Mouse (Mus musculus) liver, embryonic 11.5 days (tissue): ENCODE data around the gene Acad12. TPM values are rescaled to one million over a fixed set of nuclear protein-coding genes. Genes with fewer than 3 reads are reported as not detected.

Experiments
- ATAC-seq: fragments of 200-750 bp; cut with Nextera tagmentation; replicated peaks from 2 replicates; pipeline ENCODE4 v1.8.0; 2017; ENCODE audit warnings: moderate number of reproducible peaks, mild to moderate bottlenecking, moderate TSS enrichment, moderate library complexity; ENCODE audit not compliant: low FRiP score
- DNase-seq: peaks from one replicate; pipeline ENCODE4 v3.0.0-alpha.2; 2017; ENCODE audit warnings: low spot score
- H3K27ac ChIP-seq: fragments of 300-500 bp; sonication (generic); 2 replicates; pipeline ENCODE4 v1.5.1; 2014; ENCODE audit warnings: mild to moderate bottlenecking, low read depth, low read length, control low read depth
- H3K27me3 ChIP-seq: fragments of 300-500 bp; sonication (generic); replicated peaks from 2 replicates; pipeline ENCODE4 v1.6.1; 2014; ENCODE audit warnings: low read length, mixed read lengths; ENCODE audit not compliant: control insufficient read depth, insufficient read depth
- H3K36me3 ChIP-seq: fragments of 300-500 bp; sonication (generic); 2 replicates; pipeline ENCODE4 v1.6.1; 2014; ENCODE audit warnings: mild to moderate bottlenecking, low read length, moderate library complexity, mixed read lengths; ENCODE audit not compliant: control insufficient read depth, insufficient read depth
- H3K4me1 ChIP-seq: fragments of 300-500 bp; sonication (generic); replicated peaks from 2 replicates; pipeline ENCODE4 v1.6.1; 2014; ENCODE audit warnings: low read length, mixed read lengths; ENCODE audit not compliant: control insufficient read depth, insufficient read depth
- H3K4me2 ChIP-seq: fragments of 300-500 bp; sonication (generic); 2 replicates; pipeline ENCODE4 v1.6.1; 2014; ENCODE audit warnings: mild to moderate bottlenecking, control low read depth, moderate library complexity
- H3K4me3 ChIP-seq: fragments of 300-500 bp; sonication (generic); 2 replicates; pipeline ENCODE4 v1.5.1; 2014; ENCODE audit warnings: low read depth, low read length, control low read depth
- H3K9ac ChIP-seq: fragments of 300-500 bp; sonication (generic); 2 replicates; pipeline ENCODE4 v1.6.1; 2014; ENCODE audit warnings: low read depth, low read length, control low read depth
- H3K9me3 ChIP-seq: fragments of 300-500 bp; sonication (generic); 2 replicates; pipeline ENCODE4 v1.6.1; 2016; ENCODE audit warnings: low read length, inconsistent platforms, mixed read lengths; ENCODE audit not compliant: control insufficient read depth
- WGBS: fragments of 180-500 bp; shearing (Covaris S2); extraction: QIAGEN DNeasy Blood & Tissue Kit; methylation state at CpG from one replicate; pipeline ENCODE4 v1.1.7; 2014; 5-methylcytosine and 5-hydroxymethylcytosine counted together
- polyA plus RNA-seq: library from polyadenylated mRNA; unstranded; fragments of >200 nt; fragmentation: Nextera tagmentation; extraction: Ambion mirVana; gene quantifications from 2 replicates; pipeline ENCODE4 v1.2.1, GENCODE M21; 2014

Acad12 gene
- polyA plus RNA-seq, 1 experiment from 2014 or later: 3.0 TPM

- Histone ChIP-seq H3K36me3 (peaks cover 7% of the 10 kb centered on the region; the same call in 1 of the 2 replicates), H3K27ac (no peak overlapping the region), H3K4me3 (no peak overlapping the region), H3K9me3 (no peaks in the 10 kb centered on the region), H3K4me1 (peaks cover 16% of the 10 kb centered on the region), H3K27me3 (no peaks in the 10 kb centered on the region), H3K4me2 (no peak overlapping the region), H3K9ac (no peak overlapping the region)
- ATAC-seq (no peak), DNase-seq (no peak)
- WGBS: 89% methylated on average over 8 of the region's 8 CpGs
These were observed 36.8 kb downstream of the Acad12 start for GRCm38 (mm10) chr5:121581945-121582344.

DNA sequence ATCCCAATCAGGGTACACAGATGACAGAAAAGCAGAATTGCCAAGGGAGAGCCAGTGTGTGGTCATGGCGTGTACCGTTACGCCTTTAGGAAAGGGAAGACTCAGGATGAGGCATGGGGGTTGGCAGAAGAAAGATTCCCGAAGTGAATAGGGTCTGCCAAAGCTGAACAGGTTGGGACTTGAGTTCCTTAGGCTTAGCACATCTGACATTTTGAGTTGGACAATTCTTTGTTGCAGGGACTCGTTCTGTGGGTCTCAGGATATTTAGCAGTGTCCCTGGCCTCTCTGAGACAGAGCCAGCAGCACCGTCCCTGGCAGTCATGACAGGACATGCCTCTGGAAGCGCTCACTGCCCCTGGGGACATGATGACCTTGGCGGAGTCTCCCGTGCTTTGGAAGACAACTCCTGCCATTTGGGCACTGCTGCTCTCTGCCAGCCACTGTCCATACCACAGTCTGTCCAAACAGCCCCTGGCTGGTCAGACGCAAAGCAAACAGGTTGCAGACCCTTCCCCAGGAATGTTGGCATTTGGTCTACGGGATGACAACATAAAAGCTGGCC, 41.7 kb downstream of the Acad12 start:
- no peaks in the 10 kb centered on the region for H3K4me1 ChIP-seq
- H3K9me3 ChIP-seq: no peaks in the 10 kb centered on the region
- H3K4me3 ChIP-seq: no peak overlapping the region
- ATAC-seq: no peak
- no peaks in the 10 kb centered on the region for H3K27me3 ChIP-seq
- no peak overlapping the region for H3K27ac ChIP-seq
- WGBS: 89% methylated on average over 11 of the region's 11 CpGs
- no peak overlapping the region for H3K4me2 ChIP-seq
- H3K36me3 ChIP-seq: peaks cover 13% of the 10 kb centered on the region
- H3K9ac ChIP-seq: no peak overlapping the region
- no peak for DNase-seq

DNA sequence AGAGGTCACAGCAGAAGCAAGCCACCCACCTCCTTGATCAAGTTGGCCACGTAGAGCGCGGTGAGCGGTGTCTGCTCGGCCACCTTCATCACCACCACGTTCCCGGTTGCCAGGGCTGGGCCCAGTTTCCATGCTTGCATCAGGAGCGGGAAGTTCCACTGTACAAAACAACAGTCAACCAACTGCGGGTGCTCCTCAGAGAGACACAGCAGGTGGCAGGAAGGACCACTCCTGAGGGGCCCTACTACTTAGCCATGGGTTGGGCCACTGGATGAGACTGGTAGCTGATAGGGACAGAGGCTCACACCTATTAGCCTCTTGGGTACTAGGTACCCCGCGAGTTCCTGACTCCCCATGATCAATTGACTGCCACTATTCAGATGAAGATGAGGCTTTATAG, 42.9 kb downstream of the Acad12 start:
- no peak for ATAC-seq
- no peak overlapping the region for H3K9ac ChIP-seq
- WGBS: 93% methylated on average over 11 of the region's 11 CpGs
- no peak for DNase-seq
- H3K36me3 ChIP-seq: peaks cover 15% of the 10 kb centered on the region
- H3K4me2 ChIP-seq: no peak overlapping the region
- no peaks in the 10 kb centered on the region for H3K4me1 ChIP-seq
- H3K27me3 ChIP-seq: no peaks in the 10 kb centered on the region
- no peak overlapping the region for H3K4me3 ChIP-seq
- H3K27ac ChIP-seq: no peak overlapping the region
- H3K9me3 ChIP-seq: no peaks in the 10 kb centered on the region

GRCm38 (mm10) chr5:121574145-121574544, 44.6 kb downstream of the Acad12 start:
- Histone ChIP-seq H3K4me2 (no peak overlapping the region), H3K4me3 (no peak overlapping the region), H3K9ac (no peak overlapping the region), H3K4me1 (no peaks in the 10 kb centered on the region), H3K27me3 (no peaks in the 10 kb centered on the region), H3K27ac (no peak overlapping the region), H3K36me3 (peaks cover 7% of the 10 kb centered on the region), H3K9me3 (no peaks in the 10 kb centered on the region)
- no peak for ATAC-seq
- 89% methylated on average over 13 of the region's 13 CpGs for WGBS
- DNase-seq: no peak

DNA sequence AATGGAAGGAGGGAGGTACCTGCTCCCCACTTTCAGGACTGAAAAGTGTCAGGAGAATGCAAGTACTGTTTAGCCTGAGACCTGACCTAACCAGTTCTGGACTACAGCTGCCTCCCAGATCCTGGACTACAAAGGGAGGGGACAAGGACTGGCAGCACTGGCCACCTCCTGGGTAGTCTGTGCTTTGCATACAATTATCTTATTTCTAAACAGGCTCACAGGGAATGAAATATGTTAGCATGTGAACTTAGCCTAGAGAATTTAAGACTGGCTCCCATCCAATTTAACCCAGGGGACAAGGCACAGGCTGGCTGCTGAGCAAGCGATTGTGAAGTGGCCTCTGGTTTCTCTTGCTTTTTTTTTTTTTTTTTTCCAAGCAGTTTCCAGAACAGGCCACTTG, 48.0 kb downstream of the Acad12 start:
- H3K4me3 ChIP-seq: no peak overlapping the region
- WGBS: 81% methylated on average over 1 of the region's 1 CpGs
- H3K36me3 ChIP-seq: peaks cover 7% of the 10 kb centered on the region
- no peak overlapping the region for H3K4me2 ChIP-seq
- ATAC-seq: no peak
- no peaks in the 10 kb centered on the region for H3K4me1 ChIP-seq
- no peaks in the 10 kb centered on the region for H3K27me3 ChIP-seq
- DNase-seq: no peak
- H3K9me3 ChIP-seq: no peaks in the 10 kb centered on the region
- H3K27ac ChIP-seq: no peak overlapping the region
- H3K9ac ChIP-seq: no peak overlapping the region

GRCm38 (mm10) chr5:121569881-121570420, 48.8 kb downstream of the Acad12 start:
- H3K9me3 ChIP-seq: no peaks in the 10 kb centered on the region
- 85% methylated on average over 8 of the region's 9 CpGs for WGBS

GRCm38 (mm10) chr5:121566035-121566681, 52.6 kb downstream of the Acad12 start:
- no peaks in the 10 kb centered on the region for H3K36me3 ChIP-seq
- H3K9ac ChIP-seq: no peak overlapping the region
- WGBS: 85% methylated on average over 16 of the region's 16 CpGs
- H3K4me2 ChIP-seq: no peak overlapping the region
- DNase-seq (no peak), ATAC-seq (no peak)
- no peaks in the 10 kb centered on the region for H3K9me3 ChIP-seq
- H3K4me3 ChIP-seq: no peak overlapping the region
- H3K27me3 ChIP-seq: no peaks in the 10 kb centered on the region
- H3K27ac ChIP-seq: no peak overlapping the region
- peaks cover 5% of the 10 kb centered on the region; the same call in 1 of the 2 replicates for H3K4me1 ChIP-seq

More at GRCm38 (mm10) chr5:121569881-121570420, 48.8 kb downstream of the Acad12 start:
- ATAC-seq: no peak
- Histone ChIP-seq H3K27ac (no peak overlapping the region), H3K4me2 (no peak overlapping the region), H3K4me1 (no peaks in the 10 kb centered on the region), H3K27me3 (no peaks in the 10 kb centered on the region), H3K36me3 (peaks cover 7% of the 10 kb centered on the region), H3K9ac (no peak overlapping the region), H3K4me3 (no peak overlapping the region)
- DNase-seq: no peak

- WGBS: 11% methylated on average over 11 of the region's 11 CpGs
- Histone ChIP-seq H3K27me3 (no peaks in the 10 kb centered on the region), H3K9ac (peak overlapping the region; percentile 52), H3K9me3 (no peaks in the 10 kb centered on the region), H3K4me3 (peak overlapping the region; percentile 31), H3K36me3 (no peaks in the 10 kb centered on the region), H3K27ac (no peak overlapping the region), H3K4me2 (peak overlapping the region; percentile 63), H3K4me1 (peaks cover 5% of the 10 kb centered on the region; the same call in 1 of the 2 replicates)
- ATAC-seq: peak; percentile 57; the same call in 1 of the 2 replicates
- DNase-seq: peak; percentile 83
These were observed 54.3 kb downstream of the Acad12 start for GRCm38 (mm10) chr5:121564468-121564895.

DNA sequence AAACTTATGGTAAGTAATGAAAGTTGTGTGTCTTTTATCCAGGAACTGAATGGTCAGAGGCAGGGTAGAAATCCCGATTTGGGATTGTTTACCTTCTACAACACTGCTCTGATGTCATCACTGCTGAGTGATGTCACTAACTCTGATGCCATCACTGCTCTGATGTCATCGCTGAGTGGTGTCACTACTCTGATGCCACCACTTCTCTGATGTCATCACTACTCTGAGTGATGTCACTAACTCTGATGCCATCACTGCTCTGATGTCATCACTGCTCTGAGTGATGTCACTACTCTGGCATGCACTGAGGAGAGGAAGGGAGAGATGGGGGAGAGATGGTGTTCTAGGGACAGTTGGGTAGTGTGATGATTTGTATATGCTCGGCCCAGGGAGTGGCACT, 56.3 kb downstream of the Acad12 start:
- Histone ChIP-seq H3K9ac (no peak overlapping the region), H3K9me3 (no peaks in the 10 kb centered on the region), H3K27me3 (no peaks in the 10 kb centered on the region), H3K27ac (no peak overlapping the region), H3K4me3 (no peak overlapping the region), H3K4me2 (no peak overlapping the region), H3K36me3 (no peaks in the 10 kb centered on the region), H3K4me1 (peaks cover 5% of the 10 kb centered on the region; the same call in 1 of the 2 replicates)
- ATAC-seq: no peak
- 81% methylated on average over 3 of the region's 3 CpGs for WGBS
- no peak for DNase-seq
